Mouse (Mus musculus) fibroblast of lung, adult 2 months (primary cell): ENCODE measurements around the gene Thop1.
"Not testable (repeated sequence)": the region's sequence is repeated elsewhere in the genome, so short reads cannot be mapped to it uniquely, and the experiment has no call there.

Experiments
- DNase-seq: peaks from one replicate; pipeline ENCODE4 v3.0.0-alpha.2; 2011; ENCODE audit warnings: low read depth

Gene Thop1

GRCm38 (mm10) chr10:81069836-81070235, at the start of gene Thop1:
Gene Thop1, plus strand, starts transcription at chr10:81070035.
- DNase-seq: peak; percentile 99

GRCm38 (mm10) chr10:81020207-81020606, 49.6 kb upstream of the Thop1 start:
- DNase-seq: no peak

DNA sequence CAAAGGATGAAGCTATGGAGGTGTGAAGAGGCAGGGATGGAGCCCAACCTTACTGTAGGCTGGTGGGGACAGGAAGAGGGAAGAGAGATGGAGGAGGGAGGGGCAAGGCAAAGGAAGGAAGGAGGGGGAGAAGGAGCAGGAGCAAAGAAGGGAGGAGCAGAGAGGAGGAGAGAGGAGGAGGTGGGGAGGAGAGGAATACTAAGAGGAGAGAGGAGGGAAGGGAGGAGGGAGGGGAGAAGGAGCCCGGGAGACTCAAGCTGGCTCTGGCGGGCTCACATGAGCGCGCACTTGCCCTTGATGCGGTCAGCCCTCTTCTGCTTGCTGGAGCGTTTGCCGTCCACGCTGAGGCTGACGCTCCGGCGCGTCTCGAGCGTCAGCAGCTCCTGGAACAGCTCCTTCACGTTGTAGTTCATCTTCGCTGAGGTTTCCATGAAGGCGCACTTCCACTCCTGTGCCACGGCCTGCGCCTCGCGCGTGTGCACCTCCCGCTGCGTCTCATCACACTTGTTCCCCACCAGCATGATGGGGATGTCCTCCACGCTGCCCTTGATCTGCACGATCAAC, 48.2 kb upstream of the Thop1 start:
- no peak for DNase-seq

DNA sequence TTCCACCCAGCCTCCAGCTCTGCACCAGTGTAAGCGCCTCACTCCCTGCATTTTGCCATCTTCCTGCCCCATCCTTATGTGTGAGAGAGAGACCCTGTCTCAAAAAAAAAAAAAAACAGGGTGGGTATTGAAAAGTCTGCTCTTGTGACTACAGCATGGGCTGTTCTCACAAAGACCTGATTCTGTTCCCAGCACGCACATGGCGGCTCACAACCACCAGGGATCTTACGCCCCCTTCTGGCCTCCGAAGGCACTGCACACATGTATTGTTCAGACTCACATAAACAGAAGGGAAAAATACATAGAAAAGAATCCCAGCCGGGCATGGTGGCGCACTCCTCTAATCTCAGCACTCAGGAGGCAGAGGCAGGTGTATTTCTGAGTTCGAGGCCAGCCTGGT, 47.1 kb upstream of the Thop1 start:
- no peak for DNase-seq

- no peak for DNase-seq
Measured at GRCm38 (mm10) chr10:81024346-81024937, 45.4 kb upstream of the Thop1 start.

- no peak for DNase-seq
Measured at GRCm38 (mm10) chr10:81025047-81025621, 44.7 kb upstream of the Thop1 start.

- DNase-seq: no peak
Measured at GRCm38 (mm10) chr10:81025639-81026275, 44.1 kb upstream of the Thop1 start, which contains the start of gene Diras1. Gene Diras1, minus strand, starts transcription at chr10:81025662.

DNA sequence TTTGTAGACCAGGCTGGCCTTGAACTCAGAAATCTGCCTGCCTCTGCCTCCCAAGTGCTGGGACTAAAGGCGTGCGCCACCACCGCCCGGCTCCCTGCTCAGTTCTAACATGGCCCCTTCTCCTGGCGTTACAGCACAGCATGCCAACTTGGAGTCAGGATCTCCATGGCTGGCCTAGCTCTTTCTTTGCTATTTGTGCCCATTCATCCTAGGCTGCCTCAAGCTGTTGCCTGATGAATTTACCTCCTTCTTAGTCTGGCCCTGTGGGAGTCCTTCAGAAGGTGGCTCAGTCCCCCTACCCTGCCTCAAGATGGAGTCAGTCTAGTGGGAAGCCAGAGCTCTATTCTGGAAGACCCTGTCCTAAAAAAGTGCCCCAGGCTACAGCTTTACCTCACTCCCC, 43.0 kb upstream of the Thop1 start:
- no peak for DNase-seq

DNA sequence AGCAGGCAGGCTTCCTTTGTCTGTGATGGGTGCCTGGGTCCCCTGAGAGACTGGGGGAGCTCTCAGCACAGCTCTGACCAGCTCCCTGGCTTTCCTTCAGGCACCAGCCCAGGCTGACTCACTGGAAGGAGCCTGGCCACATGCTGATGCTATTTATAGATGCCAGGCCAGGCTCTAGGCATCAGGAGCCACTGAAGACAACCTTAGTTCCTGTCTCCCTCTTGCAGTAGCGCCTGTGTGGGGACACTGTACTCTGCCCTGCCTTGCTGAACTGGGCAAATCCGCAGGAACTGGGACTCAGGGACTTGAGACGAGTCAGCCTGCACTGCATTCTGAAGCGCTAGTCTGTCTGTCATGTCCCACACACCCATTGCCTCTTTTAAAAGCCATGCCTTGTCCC, 42.5 kb upstream of the Thop1 start:
- peak; percentile 62 for DNase-seq

DNA sequence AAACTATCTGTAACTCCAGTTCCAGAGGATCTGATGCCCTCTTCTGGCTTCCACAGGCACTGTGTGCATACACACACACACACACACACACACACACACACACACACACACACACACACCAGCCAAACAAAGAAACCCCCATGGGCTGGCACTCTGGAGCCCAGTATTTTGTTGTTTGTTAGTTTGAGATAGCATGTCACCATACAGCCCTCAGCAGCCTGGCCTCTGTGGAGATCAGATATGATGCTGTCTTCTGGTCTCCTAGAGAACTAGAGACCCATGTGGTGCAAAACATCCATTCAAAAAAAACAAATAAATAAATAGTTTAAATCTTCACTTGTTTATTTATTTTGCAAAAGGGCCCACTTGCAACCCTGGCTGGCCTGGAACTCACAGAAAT, 41.6 kb upstream of the Thop1 start:
- DNase-seq: no peak

DNA sequence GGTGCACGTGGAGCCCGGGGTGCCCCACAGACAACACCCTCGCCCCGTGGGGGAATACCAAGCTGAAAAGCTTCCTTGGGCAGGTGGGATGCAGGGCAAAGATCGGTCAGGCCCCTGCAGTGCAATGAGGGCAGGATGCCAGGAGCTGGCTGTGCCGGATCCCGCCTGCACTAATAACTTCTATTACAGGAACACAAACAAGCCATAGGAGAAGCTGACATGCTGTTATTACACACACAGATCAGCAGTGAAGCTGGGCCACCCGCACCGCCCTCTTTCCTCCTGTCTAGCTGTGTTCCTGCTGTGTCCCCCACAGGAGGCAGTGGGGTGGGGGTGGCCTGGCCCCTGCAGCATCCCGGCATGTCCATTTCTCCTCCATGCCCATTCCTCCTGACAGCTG, 40.8 kb upstream of the Thop1 start:
- no peak for DNase-seq

DNA sequence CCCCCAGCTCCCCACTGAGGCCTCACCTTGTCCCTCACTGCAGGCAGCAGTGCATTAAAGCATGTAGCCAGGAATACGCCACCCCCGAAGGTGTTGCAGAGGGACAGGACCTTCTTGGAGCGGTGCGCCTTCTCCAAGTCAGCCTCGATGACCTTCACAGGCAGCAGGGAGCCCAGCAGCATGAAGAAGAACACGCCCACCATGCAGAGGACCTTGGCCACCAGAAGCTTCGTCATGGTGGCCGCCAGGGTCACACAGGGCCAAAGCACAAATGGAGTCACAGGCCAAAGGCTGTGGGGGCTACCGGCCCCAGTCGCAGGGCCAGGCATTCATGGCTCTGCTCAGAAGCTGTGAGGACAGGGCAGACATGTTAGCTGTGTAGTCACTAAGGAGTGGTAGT, 36.2 kb upstream of the Thop1 start:
- DNase-seq: no peak

GRCm38 (mm10) chr10:81036251-81036650, 33.6 kb upstream of the Thop1 start:
- no peak for DNase-seq

GRCm38 (mm10) chr10:81036988-81037580, 32.8 kb upstream of the Thop1 start, which contains the start of gene Slc39a3:
Gene Slc39a3, minus strand, starts transcription at chr10:81037426.
- DNase-seq: peak; percentile 96

- peak; percentile 20 for DNase-seq
Measured at GRCm38 (mm10) chr10:81041458-81042175, 28.2 kb upstream of the Thop1 start.

- not testable (repeated sequence) for DNase-seq
Measured at GRCm38 (mm10) chr10:81045246-81045645, 24.6 kb upstream of the Thop1 start.

DNA sequence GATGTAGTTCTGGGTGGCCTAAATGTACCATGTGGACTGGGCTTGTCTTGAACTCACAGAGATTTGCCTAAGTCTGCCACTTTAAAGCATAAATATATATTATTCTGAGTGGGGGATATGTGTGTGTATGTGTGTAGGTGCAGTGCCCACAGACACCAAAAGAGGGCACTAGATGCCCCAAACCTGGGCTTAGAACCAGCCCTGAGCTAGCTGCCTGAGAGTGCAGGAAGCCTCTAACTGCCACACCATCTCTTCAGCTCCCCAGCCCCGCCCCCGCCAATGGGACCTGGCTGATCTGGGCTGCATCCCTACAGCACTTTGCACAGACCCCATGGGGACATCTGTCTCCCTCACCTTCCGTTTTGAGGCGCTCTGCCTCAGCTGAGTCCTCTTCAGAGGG, 19.2 kb upstream of the Thop1 start:
- no peak for DNase-seq

- no peak for DNase-seq
Measured at GRCm38 (mm10) chr10:81051133-81051532, 18.7 kb upstream of the Thop1 start.

DNA sequence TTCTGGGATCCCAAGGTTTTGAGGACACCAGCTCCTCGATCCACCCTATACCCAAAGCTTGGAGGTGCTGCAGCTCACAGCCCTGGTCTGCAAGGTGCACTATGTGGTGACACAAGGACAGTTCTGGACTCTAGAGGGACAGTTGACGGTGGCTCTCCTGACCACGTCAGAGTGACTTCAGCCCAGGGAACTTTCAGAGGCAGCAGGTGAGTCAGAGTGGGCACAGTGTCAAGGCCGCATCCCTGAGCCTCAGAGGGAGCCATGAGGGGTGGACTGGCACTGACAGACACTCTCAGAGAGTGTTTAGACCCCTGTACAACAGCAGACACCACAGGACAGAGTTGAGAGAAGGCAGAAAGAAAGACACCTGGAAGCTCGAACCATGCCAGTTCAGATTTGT, 17.3 kb upstream of the Thop1 start:
- DNase-seq: no peak

GRCm38 (mm10) chr10:81055169-81055568, 14.7 kb upstream of the Thop1 start:
- DNase-seq: no peak

- DNase-seq: not testable (repeated sequence)
Measured at GRCm38 (mm10) chr10:81055802-81056340, 14.0 kb upstream of the Thop1 start.
